14 mouse cellular contexts compared by ENCODE assay signal in the genomic region with DNA sequence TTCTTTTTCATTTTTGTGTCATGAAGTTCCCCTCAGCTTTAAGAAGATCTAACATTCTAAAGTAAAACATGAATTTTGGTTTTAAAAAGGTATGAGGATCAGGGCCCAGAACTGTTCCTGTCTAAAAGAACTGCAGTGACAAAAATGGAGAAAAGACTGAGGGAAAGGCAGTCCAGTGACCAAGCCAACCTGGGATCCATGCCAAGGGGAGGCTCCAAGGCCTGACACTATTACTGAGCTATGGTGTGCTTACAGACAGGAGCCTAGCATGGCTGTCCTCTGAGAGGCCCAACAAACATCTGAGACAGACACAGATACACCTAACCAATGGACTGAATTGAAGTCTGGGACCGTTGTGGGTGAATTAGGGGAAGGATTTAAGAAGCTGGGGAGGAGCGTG. TPM values are rescaled to one million over a fixed set of nuclear protein-coding genes. Genes with fewer than 3 reads are reported as not detected.
A peak's percentile ranks its signal among the peaks of the same experiment; 100 is the strongest.
DNase-seq lines count a peak whose midpoint lies in the region; ATAC-seq lines count a peak whose summit lies in the region.
"Had no signal": no experiment of that assay in that cellular context is flagged by ENCODE, and none has a peak within 500 bp of the region (broad histone marks: within the 10 kb centered on the region; RNA-seq: fewer than 3 reads in every experiment).

No protein-coding gene starts in this region.

- peaks cover 54% of the 10 kb centered on the region for H3K36me3 ChIP-seq in midbrain, embryonic 14.5 days (ENCODE audit: control insufficient read depth, insufficient read depth, low read length)
- peaks cover 72% of the 10 kb centered on the region for H3K36me3 ChIP-seq in midbrain, embryonic 10.5 days

- H3K27ac ChIP-seq in midbrain, embryonic 14.5 days (replicated peaks; ENCODE audit: low read depth, low read length), result no peak overlapping the region
- no peak overlapping the region for H3K27ac ChIP-seq in midbrain, embryonic 10.5 days (replicated peaks)
- H3K27ac ChIP-seq: hindbrain, embryonic 13.5 days; kidney, postnatal 0 days; left cerebral cortex, adult 2 months; liver, embryonic 14.5 days had no signal

- H3K4me2 ChIP-seq in midbrain, embryonic 14.5 days (ENCODE audit: low read length), result no peak overlapping the region
- H3K4me2 ChIP-seq: hindbrain, embryonic 13.5 days had no signal

- no peaks in the 10 kb centered on the region for H3K27me3 ChIP-seq in midbrain, embryonic 14.5 days (ENCODE audit: control insufficient read depth, insufficient read depth, low read length)
- H3K27me3 ChIP-seq in midbrain, embryonic 10.5 days (ENCODE audit: low read depth, poor library complexity, severe bottlenecking), result no peaks in the 10 kb centered on the region
- H3K27me3 ChIP-seq: hindbrain, embryonic 13.5 days had no signal

- H3K9me3 ChIP-seq in midbrain, embryonic 14.5 days (ENCODE audit: control insufficient read depth, low read length), result peaks cover 8% of the 10 kb centered on the region; the same call in 1 of the 2 replicates
- H3K9me3 ChIP-seq in midbrain, embryonic 10.5 days (replicated peaks), result peaks cover 11% of the 10 kb centered on the region; the same call in 1 of the 2 replicates
- H3K9me3 ChIP-seq: G1E had no signal

- H3K4me3 ChIP-seq in midbrain, embryonic 14.5 days (replicated peaks; ENCODE audit: low read depth, low read length), result no peak overlapping the region
- H3K4me3 ChIP-seq in midbrain, embryonic 10.5 days, result no peak overlapping the region
- H3K4me3 ChIP-seq: hindbrain, embryonic 13.5 days; left cerebral cortex, adult 2 months had no signal

- intact Hi-C loops in heart, postnatal 14 days (cut with DNase I), result no loop called here

- 95% methylated on average over 2 of the region's 2 CpGs for WGBS in midbrain, embryonic 14.5 days
- 93% methylated on average over 2 of the region's 2 CpGs for WGBS in midbrain, embryonic 10.5 days

- no peak for ATAC-seq in midbrain, embryonic 14.5 days (ENCODE audit: low FRiP score, low TSS enrichment)
- ATAC-seq: midbrain, embryonic 16.5 days had no signal

- no peaks in the 10 kb centered on the region for H3K4me1 ChIP-seq in midbrain, embryonic 14.5 days (ENCODE audit: control insufficient read depth, insufficient read depth, low read length)
- H3K4me1 ChIP-seq in midbrain, embryonic 10.5 days, result no peaks in the 10 kb centered on the region
- H3K4me1 ChIP-seq: hindbrain, embryonic 13.5 days had no signal

- DNase-seq in adrenal gland, adult (ENCODE audit: inconsistent age in 2 of 2, low spot score in 1 of 2), result peak; percentile 39 to 81
- no peak for DNase-seq in adrenal gland, postnatal 4 days (ENCODE audit: low spot score in 2 of 2)
- peak; percentile 53 to 59 for DNase-seq in heart, postnatal 14 days
- no peak for DNase-seq in heart, adult 8-10 months (ENCODE audit: low spot score)
- DNase-seq in midbrain, embryonic 14.5 days, result peak; percentile 17
- no peak for DNase-seq in midbrain, embryonic 10.5 days (ENCODE audit: low spot score)
- DNase-seq in lung, postnatal 10 days, result peak; percentile 56
- DNase-seq in kidney, adult 18-20 months, result no peak

- H3K9ac ChIP-seq in midbrain, embryonic 14.5 days (replicated peaks; ENCODE audit: low read length), result no peak overlapping the region
- H3K9ac ChIP-seq: hindbrain, embryonic 13.5 days; liver, embryonic 14.5 days had no signal

RNA-seq across cellular contexts. Expression of a gene that starts 15.1 kb away (rescaled TPM):
- total RNA-seq in adrenal gland, postnatal 4 days (2021), result 10 to 100 TPM; 36.3 to 40.2 TPM
- 10 to 100 TPM; 11.6 to 12.3 TPM for total RNA-seq in heart, postnatal 14 days (2021)
- 10 to 100 TPM in 3 of 4 experiments, 1 to 10 TPM in 1; 8.2 to 11.8 (median 10.6) TPM for total RNA-seq in heart, adult 8-10 months (2022)
- 37.3 and 55.2 TPM in 2 replicates for polyA plus RNA-seq in midbrain, embryonic 14.5 days (2014; fragmentation: Nextera tagmentation; extraction: Ambion mirVana)
- 80.7 and 81.5 TPM in 2 replicates for polyA plus RNA-seq in midbrain, embryonic 10.5 days (2016; fragmentation: Nextera tagmentation; extraction: Ambion mirVana)

RNA-seq across cellular contexts. Expression of a gene that starts 15.7 kb away (rescaled TPM):
- 10 to 100 TPM; 34.9 to 40.3 TPM for total RNA-seq in adrenal gland, postnatal 4 days (2021)
- 10 to 100 TPM; 12.2 to 12.6 TPM for total RNA-seq in heart, postnatal 14 days (2021)
- total RNA-seq in heart, adult 8-10 months (2022), result 10 to 100 TPM; 10.4 to 15.2 (median 11.9) TPM
- polyA plus RNA-seq in midbrain, embryonic 14.5 days (2014; fragmentation: Nextera tagmentation; extraction: Ambion mirVana), result 7.0 and 10.8 TPM in 2 replicates
- polyA plus RNA-seq in midbrain, embryonic 10.5 days (2016; fragmentation: Nextera tagmentation; extraction: Ambion mirVana), result 21.6 and 21.8 TPM in 2 replicates

Comparison
In these comparisons a context has a peak if more than half of its experiments do, and no peak if none do; other contexts are left out.
1. DNase-seq: peak in adrenal gland, adult (2 of 2), heart, postnatal 14 days (2 of 2), midbrain, embryonic 14.5 days (single experiment) and lung, postnatal 10 days (single experiment); none in adrenal gland, postnatal 4 days (0 of 2), heart, adult 8-10 months (single experiment), midbrain, embryonic 10.5 days (single experiment) and kidney, adult 18-20 months (single experiment).